Mouse (Mus musculus) heart, embryonic 11.5 days (tissue): ENCODE measurements around the gene 4930438A08Rik. TPM values are rescaled to one million over a fixed set of nuclear protein-coding genes. Genes with fewer than 3 reads are reported as not detected.

Source experiments
- polyA plus RNA-seq: library from polyadenylated mRNA; unstranded; fragments of >200 nt; fragmentation: Nextera tagmentation; extraction: Ambion mirVana; gene quantifications from 2 replicates; pipeline ENCODE4 v1.2.1, GENCODE M21; 2014

4930438A08Rik gene
- polyA plus RNA-seq, 1 experiment from 2014 or later, result not detected

Other genes starting within 250 kb of the 4930438A08Rik start
- gene Gm12248, start 181.7 kb upstream of the 4930438A08Rik start, polyA plus RNA-seq, result not detected in 2 replicates
- gene Cnot8, start 170.6 kb upstream of the 4930438A08Rik start, polyA plus RNA-seq, result 67.0 and 83.1 TPM in 2 replicates
- 15.3 TPM in 2 replicates for gene Gemin5, start 106.3 kb upstream of the 4930438A08Rik start, polyA plus RNA-seq
- gene Mrpl22, start 103.1 kb upstream of the 4930438A08Rik start, polyA plus RNA-seq, result 106 and 109 TPM in 2 replicates
- gene Igtp, start 75.2 kb upstream of the 4930438A08Rik start, polyA plus RNA-seq, result 4.1 and 5.3 TPM in 2 replicates
- 1.4 and 1.6 TPM in 2 replicates for gene Irgm2, start 75.2 kb upstream of the 4930438A08Rik start, polyA plus RNA-seq
- gene Zfp692, start 32.3 kb downstream of the 4930438A08Rik start, polyA plus RNA-seq, result 8.2 and 9.3 TPM in 2 replicates
- gene Zfp672, start 55.5 kb downstream of the 4930438A08Rik start, polyA plus RNA-seq, result 31.2 and 33.8 TPM in 2 replicates
- gene Sh3bp5l, start 55.9 kb downstream of the 4930438A08Rik start, polyA plus RNA-seq, result 17.5 and 17.7 TPM in 2 replicates
- not detected in 2 replicates for gene Lypd8, start 104.2 kb downstream of the 4930438A08Rik start, polyA plus RNA-seq
- gene 1810065E05Rik, start 146.3 kb downstream of the 4930438A08Rik start, polyA plus RNA-seq, result not detected in 2 replicates
- not detected in 2 replicates for gene Gm12253, start 157.8 kb downstream of the 4930438A08Rik start, polyA plus RNA-seq
- not detected in 2 replicates for gene Lypd9, start 178.1 kb downstream of the 4930438A08Rik start, polyA plus RNA-seq
- not detected in 2 replicates for gene Olfr30, start 187.5 kb downstream of the 4930438A08Rik start, polyA plus RNA-seq
- not detected in 2 replicates for gene Olfr332, start 217.8 kb downstream of the 4930438A08Rik start, polyA plus RNA-seq
- not detected in 2 replicates for gene Olfr331, start 227.8 kb downstream of the 4930438A08Rik start, polyA plus RNA-seq